Mouse (Mus musculus) ovary, postnatal 36 days (tissue): ENCODE measurements at regions not wholly inside any gene's neighbourhood (a gene's known extent, or its start where the extent isn't known, plus 50 kb on each side); places are given as distances from the start of the nearest gene placed in this dataset.

Experiments
- DNase-seq: peaks from one replicate; pipeline ENCODE4 v3.0.0; 2022; ENCODE audit warnings: low spot score, mixed read lengths

GRCm38 (mm10) chr13:90738513-90738912 lies 166.6 kb downstream of the Atp6ap1l start:
- peak; percentile 4 for DNase-seq

- DNase-seq, result no peak
Observed at GRCm38 (mm10) chr13:90733265-90733664, 171.9 kb downstream of the Atp6ap1l start.

GRCm38 (mm10) chr13:90729078-90729477 lies 176.1 kb downstream of the Atp6ap1l start:
- DNase-seq, result peak; percentile 20

GRCm38 (mm10) chr13:90727816-90728215 lies 177.3 kb downstream of the Atp6ap1l start:
- DNase-seq, result no peak

GRCm38 (mm10) chr13:90725053-90725827 lies 179.9 kb downstream of the Atp6ap1l start:
- no peak for DNase-seq

GRCm38 (mm10) chr13:90724598-90724997 lies 180.6 kb downstream of the Atp6ap1l start:
- DNase-seq, result no peak

- DNase-seq, result no peak
Observed at GRCm38 (mm10) chr13:90723533-90723898, 181.6 kb downstream of the Atp6ap1l start.

GRCm38 (mm10) chr13:90722599-90723532 lies 182.3 kb downstream of the Atp6ap1l start:
- no peak for DNase-seq

GRCm38 (mm10) chr13:90684324-90684723 lies 220.8 kb downstream of the Atp6ap1l start:
- DNase-seq, result no peak

- no peak for DNase-seq
Observed at GRCm38 (mm10) chr13:90679162-90680010, 225.8 kb downstream of the Atp6ap1l start.

GRCm38 (mm10) chr13:90673823-90674222 lies 231.3 kb downstream of the Atp6ap1l start:
- DNase-seq, result no peak

GRCm38 (mm10) chr13:90673079-90673478 lies 232.1 kb downstream of the Atp6ap1l start:
- no peak for DNase-seq

GRCm38 (mm10) chr13:90661567-90662141 lies 243.5 kb downstream of the Atp6ap1l start:
- no peak for DNase-seq

GRCm38 (mm10) chr13:90660950-90661349 lies 244.2 kb downstream of the Atp6ap1l start:
- DNase-seq, result no peak

GRCm38 (mm10) chr13:90659087-90659486 lies 246.1 kb downstream of the Atp6ap1l start:
- DNase-seq, result no peak

- DNase-seq, result no peak
Observed at GRCm38 (mm10) chr13:90646356-90646755, 258.8 kb downstream of the Atp6ap1l start.

GRCm38 (mm10) chr13:90644216-90644615 lies 260.9 kb downstream of the Atp6ap1l start:
- no peak for DNase-seq

GRCm38 (mm10) chr13:90643575-90644215 lies 261.5 kb downstream of the Atp6ap1l start:
- no peak for DNase-seq

GRCm38 (mm10) chr13:90643109-90643508 lies 262.0 kb downstream of the Atp6ap1l start:
- no peak for DNase-seq

GRCm38 (mm10) chr13:90642206-90642823 lies 262.8 kb downstream of the Atp6ap1l start:
- no peak for DNase-seq
